Mouse (Mus musculus) ES-CJ7 (cell line): ENCODE measurements around the gene Cdk16.

ENCODE experiments used
- DNase-seq: peaks from one replicate; pipeline ENCODE4 v3.0.0; 2011; ENCODE audit warnings: low read depth, low spot score

Gene Cdk16

DNA sequence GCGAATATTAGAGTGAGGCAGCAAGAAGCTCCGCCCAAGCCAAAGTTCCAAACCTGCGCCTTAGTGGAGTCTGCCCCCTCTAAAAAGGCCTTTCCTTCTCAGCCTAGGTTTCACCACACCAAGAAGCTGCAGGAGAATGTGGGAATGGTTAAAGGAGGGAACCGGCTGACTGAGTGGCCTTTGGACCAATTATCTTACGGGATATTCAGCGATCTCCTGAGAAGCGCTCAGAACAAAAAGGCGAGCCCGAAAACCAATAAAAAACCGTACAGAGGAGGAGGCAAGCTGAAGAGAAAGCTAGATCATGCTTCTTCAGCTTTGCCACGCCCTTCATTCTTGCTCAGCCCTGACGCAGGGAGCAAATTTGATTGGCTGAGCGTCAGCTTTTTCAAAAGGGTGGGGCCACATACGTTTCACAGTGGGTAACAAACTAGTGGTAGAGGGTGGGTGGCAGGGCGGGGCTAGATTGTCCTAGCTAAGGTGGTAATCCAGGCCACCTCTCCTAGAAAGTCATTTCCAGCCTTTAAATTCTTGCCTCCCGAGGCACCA is at the start of gene Cdk16:
Gene Cdk16, plus strand, starts transcription at position 436 of the 549 bp plus-strand sequence.
- peak; percentile 94 for DNase-seq

DNA sequence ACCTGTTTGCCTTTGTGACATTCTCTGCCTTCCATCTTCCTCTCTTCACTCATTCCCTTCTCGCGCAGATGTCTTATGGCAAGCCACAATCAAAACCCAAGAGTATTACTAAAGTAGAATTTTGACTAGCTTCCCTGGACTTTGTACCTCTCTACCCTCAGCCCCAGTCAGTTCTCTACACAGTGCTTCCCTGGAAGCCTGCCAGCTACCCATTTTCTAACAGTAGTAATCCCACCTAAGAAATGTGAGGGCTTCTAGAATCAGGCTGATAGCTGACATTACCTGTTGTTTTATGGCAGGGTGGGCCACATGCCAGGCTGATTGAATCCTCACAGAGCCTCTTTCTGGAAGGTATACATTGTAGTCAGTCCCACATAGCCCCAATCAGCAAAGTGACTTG is 49.6 kb upstream of the Cdk16 start:
- no peak for DNase-seq

DNA sequence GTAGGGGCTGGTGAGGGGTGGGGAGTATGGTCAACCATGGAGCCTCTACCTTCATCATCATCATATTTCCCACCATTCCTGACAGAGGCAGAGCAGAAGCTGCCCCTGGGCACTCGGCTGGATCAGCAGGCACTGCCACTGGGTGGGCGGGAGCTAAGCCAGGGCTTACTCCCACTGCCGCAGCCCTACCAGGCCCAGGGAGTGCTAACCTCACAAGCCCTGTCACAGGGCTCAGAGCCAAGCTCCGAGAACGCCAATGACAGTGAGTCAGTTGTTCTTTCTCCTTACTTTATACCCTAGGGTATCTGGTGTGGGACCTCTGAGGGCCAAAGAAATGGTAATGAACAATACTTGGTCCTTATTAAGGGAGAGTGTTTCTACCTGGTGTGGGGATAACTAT is 43.0 kb upstream of the Cdk16 start:
- no peak for DNase-seq

DNA sequence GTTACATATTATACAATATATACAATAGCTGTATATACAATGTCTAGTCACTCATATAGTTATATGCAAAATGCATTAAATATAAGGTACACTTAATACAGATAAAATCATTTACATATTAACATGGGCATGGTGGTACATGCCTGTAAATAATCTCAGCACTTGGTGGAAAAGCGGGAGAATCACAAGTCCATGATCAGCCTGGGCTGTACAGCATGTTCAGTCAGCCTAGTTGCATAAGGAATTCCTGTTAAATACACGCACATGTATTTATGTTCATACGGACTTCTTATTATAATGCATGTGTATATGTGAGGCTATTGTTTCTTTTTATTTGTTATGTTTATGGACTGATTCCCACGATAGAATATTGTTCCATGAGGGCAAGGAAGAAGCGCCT is 30.2 kb upstream of the Cdk16 start:
- DNase-seq = no peak

DNA sequence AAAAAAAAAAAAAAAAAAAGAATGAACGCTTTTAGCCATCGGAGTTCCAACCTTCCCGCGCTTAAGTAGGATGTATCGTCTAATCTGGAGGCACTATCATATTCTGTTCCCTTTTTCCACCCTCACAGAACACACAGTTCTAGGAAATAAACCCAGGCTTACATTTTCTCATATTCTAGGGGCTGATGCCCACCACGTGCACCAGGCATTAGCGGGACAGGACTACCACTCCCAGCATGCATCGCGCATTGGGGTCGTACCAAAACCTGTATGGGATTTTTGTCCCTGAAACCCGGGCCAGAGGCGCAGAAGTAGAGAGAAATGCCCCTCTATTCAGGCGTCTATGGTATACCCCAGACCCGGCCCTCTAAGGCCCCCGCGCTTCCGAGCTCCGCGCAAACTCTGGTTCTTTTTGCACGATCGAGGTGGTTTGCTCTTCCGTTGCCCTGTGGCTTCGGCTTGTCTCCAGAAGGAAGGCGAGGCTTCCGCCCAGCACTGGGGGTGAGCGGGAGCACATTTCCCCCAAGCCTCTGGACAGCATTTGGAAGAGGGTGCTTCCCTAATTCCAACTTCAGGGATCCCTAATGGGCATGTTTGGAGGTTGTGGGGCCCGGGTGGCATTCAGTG is 29.6 kb upstream of the Cdk16 start, which contains the start of gene Uba1:
Gene Uba1, plus strand, starts transcription at position 301 of the 627 bp plus-strand sequence.
- peak; percentile 93 for DNase-seq

DNA sequence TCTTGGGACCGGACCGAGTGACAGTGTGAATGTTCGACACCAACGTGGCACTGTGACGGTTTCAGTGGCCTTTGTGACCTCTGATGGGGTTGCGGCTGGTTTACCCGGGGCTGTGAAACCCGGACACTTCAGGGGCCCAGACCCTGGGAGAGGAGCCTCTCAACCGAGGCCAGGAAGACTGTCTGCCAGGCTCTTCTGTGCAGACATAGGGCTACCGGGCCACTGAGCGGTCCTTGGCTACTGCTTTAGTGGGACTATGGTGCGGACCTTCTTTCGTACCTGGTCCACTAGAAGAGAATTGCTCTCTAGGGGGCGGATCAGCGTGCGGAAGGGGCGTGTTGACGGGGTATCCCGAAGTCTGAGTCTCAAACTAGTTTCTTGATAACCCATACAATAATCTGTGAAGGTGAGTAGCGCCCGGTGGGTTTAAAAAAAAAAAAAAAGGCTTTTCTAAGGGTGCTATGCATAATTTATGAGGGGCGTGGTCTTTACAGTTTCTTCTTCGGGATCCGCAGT is 28.8 kb upstream of the Cdk16 start:
- peak; percentile 48 for DNase-seq

DNA sequence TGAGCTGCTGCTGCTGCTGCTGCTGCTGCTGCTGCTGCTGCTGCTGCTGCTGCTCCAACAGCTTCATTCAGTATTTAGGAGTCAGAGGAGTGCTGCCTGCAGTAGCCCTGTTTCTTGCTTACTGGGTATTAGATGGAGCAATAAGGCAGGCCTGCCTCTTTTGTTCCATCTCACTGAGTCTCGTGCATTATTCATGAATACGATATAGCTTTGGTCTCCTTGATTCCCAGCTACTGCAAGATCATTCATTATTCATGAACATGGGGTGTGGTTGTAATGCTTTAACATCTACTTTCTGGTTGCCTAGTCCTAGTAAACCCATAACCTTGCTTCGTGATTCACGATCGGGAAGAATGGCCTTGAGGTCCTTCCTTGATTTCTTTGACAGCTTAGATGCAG is 25.4 kb upstream of the Cdk16 start:
- DNase-seq = peak; percentile 60

DNA sequence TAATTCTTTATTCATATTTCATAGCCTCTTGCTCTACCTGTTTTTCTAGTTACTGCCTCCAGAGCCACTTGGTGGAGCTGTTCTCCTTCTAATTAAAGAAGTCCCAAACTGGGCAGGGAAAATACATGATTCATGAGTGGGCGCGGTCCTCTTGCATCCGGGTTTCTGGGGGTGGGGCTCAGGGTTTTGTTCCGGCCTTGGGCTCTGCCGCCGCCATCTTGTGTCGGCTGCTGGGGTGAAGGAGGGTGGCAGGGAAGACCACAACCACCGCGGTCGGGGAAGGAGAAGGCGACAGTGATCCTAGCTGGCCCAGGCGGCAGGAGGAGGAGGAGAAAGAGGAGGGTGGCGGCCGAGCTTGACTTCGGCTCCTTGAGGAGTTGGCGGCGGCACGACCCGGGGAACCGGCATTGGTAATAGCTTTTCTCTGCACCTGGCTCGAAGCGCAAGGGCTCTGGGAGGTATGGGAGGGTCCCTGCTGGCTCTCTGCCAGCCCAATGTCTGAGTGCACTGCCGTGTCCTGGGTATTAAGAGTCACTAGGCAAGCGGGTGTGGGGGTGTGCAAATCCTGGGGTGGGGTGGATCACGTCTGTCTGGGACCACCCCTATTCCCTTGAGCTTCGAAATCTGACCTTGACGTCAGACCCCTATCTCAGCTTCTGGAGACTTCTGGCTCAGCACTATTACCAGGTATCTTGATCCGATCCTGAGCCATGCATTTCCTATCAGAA is 24.9 kb upstream of the Cdk16 start:
- peak; percentile 89 for DNase-seq

DNA sequence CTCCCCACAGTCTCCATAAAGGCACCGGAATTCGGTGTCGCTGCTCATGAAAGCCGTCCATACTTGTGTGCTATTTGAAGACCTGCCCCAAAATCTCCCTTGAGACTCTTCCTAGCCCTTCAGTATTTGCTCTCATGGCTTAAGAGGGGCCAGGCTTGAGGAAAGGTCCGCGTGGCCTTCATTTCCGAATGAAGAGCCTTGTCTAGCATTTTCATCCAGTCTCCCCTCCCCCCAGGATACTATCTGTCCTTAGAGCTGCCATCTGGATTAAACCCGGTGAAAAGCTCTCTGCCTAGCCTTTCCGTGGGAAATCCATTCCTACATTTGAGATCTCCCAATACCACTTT is 24.3 kb upstream of the Cdk16 start:
- DNase-seq = peak; percentile 15

DNA sequence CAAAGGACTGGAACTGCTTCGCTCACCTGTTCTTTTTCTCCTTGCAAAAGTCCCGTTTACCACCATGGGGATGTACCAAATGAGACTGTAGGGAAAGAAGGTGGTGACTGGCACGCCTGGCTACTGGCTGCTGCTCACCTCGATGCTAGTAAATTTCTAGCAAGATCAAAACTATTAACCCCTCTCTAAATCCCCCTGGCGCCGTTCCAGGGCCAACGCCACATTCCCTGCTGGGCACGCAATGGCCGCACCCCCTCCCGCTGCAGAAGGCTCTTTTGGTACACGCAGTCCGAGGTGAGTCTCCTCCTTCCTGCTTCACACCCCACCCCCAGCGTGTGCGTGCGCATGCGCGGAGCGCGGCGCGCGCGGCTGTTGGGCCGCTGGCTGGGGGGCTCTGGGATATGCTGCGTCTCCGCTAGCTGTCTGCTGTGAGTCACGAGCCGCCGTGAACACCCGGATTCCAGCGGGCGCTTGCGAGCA is 354 bp downstream of the Cdk16 start:
- peak; percentile 89 for DNase-seq

DNA sequence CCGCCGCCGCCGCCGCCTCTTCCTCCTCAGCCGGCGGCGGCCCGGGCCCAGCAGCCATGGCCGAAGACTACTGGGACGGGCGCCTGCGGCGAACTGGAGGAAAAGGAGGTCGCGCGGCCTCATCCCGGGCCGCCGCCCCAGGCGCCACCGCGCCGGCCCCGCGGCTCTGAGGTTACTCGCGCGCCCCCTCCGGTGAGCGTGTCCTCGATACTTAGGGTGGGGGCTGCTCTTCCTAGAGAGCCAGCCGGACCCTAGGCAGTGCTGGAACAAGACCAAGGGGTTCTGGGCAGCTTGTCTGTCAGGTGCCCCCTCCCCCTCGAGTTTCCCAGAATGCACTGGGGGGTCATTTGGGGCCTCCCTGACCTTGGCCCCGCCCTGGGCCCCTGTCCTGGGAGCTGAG is 861 bp downstream of the Cdk16 start:
- peak; percentile 73 for DNase-seq

DNA sequence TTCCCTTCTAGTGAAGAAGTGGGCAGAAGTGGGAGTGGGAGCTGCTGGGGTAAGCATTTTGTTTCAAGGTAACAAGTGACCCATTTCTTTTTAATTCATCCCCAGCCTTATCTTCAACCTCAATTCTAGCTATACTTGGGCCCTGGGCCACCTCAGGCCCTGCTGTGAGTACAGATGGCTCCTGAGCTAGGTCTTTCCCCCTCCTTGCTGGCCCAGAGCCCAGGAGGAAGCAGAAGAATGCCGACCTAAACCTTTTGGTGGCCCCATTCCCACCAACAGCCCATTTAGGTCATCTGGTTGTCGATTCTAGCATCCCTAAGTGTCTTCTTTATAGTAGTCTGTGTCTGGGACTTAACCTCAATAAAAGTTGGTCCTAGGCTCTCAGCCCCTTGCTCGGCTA is 3.8 kb downstream of the Cdk16 start:
- no peak for DNase-seq

DNA sequence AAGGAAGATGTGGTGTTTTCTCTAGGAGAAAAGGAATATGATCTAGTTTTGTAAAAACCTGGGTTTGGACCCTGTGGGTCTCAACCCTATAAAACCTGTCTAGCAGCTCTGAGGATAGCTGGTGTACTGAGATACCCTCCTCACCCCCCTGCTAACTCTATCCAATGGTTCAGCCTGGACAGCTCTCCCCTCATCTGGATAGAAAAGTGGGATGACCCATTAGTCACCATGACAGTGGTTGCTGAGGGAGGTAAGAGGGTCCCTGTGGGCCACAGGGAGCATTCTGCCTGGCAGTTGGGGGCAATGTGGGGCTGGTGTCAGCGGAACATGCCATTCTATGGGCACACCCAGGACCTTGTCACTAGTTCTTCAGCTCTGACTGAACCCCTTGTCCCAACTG is 4.9 kb downstream of the Cdk16 start:
- DNase-seq = peak; percentile 11

DNA sequence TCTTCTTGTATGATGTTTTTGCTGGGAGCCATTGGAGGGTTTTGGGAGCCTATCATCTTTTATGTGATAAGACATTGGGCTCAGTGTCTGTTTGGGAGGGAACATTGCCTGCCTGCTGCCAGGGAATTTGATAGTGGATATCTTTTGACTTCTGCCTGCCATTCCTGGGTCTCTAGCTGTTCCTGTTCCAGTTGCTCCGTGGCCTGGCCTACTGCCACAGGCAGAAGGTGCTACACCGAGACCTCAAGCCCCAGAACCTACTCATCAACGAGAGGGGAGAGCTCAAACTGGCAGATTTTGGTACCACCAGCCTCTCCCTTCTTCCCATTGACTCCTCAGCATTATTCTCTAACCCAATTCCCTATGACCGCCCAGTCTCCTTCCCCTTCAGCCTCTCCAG is 8.1 kb downstream of the Cdk16 start:
- no peak for DNase-seq

DNA sequence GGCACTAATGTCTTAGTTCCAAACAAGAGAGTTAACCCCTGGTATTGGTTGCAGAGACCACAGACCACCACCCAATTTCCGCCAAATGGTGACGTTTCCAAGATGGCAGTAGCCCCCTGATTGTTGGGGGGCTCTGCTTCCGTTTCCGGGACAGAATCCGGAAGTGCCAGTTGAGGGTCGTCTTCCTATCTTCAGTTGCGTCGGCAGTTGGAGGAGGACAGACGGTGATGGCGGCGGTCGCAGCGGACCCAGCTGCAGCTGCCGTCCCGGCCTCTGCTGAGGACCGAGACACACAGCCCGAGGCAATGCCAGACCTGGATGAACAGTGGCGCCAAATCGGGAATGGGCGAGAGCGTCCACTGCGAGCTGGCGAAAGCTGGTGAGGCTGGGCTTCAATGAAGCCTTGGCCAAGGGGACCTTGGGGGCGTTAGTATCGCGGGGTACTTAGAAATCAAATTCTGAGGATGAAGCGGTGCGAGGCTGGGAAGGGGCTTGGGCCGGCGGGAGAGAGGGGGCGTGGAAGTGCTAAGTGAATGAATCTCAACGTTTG is 16.1 kb downstream of the Cdk16 start, which contains the start of gene Usp11:
Gene Usp11, plus strand, starts transcription at position 166 of the 550 bp plus-strand sequence.
- DNase-seq = peak; percentile 55

DNA sequence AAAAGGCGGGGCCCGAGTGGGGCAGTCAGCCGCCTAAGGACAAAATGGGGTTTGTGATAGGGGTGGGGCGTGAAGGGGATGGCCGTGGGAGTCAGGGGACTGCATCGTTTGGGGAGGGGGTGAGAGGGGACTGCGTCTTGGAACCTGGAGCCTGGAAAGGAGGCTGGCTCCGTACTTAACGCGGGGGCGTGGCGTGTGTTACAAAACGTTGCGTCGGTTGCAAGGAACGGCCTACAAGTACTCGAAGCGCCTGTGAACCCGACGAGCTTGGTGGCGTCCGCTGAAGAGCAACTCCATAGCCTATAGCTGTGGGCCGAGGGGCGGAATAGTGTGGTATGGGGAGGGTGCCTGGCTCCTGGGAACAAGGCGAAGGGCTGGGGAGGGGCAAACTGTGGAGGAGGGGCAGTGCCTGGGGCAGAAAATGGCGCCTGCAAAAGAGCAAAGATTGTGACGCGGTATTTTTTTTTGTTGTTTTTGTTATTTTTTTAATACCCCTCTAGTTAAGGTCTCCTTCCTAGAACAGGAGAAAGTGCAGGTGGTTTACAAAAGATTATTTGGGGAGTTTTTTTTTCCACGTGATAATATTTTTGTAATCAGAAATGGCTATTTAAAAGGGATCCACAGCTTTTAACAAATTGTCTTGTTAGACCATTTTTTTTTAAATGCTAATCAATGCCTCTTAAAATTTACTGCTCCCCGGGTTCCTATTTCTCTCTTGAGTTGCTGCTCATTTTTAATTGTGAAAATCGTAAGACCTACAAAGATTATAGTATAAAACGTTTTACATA is 16.7 kb downstream of the Cdk16 start:
- peak; percentile 94 for DNase-seq

DNA sequence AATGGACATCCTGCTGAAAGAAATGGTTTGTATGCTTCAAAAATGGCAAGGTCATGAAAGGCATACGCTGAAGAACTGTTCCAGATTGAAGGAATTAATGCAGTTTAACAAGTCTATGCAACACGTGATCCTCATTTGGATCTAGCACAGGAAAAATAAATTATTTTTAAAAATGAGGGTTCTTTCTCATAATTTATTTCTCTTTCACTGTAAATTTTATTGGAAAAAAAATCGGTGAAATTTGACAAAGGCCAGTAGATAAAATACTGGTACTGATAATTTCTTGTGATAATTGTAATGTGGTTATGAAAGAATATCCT is 17.3 kb downstream of the Cdk16 start:
- no peak for DNase-seq

DNA sequence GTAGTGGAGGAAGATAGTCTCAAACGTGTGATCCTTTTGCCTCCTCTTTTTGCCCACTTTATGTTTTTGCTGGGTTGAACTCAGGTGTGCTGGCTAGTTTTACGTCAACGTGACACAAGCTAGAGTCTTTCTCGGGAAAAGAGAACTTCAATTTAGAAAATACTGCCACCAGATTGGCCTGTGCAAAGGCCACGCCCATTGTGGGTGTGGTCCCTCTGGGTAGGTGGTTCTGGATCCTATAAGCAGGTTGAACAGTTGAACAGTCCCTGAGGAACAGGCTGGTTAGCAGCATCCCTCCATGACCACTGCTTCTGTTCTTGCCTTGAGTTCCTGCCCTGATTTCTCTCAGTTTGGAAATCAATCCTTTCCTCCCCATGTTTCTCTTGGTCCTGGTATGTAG is 40.9 kb downstream of the Cdk16 start:
- DNase-seq = peak; percentile 50

DNA sequence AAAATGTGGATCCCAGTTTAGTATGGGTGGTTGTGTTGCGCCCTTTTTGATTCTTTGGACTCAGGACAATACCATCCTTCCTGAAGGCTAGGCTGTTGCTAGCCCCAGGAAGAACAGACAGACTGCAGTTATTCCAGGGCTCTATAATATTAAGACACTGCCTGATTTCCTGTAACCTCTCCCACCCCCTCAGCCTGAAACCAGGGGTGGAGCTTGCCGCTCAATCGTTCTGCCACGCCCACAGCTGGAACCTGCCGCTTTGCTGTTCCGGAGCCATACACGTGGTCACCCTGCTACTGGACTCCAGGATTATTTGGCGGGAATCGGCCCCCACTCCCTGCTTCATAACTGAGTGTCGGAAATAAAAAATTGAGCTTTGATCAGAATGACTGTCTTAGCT is 42.3 kb downstream of the Cdk16 start:
- peak; percentile 19 for DNase-seq

DNA sequence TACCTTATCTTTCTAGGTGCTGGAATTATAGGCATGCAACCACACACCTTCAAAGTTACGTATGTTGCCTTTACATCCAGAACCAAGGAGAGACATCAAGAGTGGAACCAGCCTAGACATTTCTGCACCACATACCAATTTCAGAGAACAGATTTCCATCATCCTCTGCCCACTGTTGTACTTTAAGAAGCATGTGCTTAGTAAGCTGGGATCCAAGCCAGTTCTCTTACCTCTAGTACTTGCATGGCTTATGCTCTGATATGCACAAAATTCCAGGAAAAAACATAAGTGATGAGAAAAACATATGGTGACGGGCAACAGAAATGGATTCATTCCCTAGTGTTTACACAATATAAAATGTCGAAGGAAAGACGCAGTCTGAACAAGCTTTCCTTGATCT is 48.7 kb downstream of the Cdk16 start:
- no peak for DNase-seq

DNA sequence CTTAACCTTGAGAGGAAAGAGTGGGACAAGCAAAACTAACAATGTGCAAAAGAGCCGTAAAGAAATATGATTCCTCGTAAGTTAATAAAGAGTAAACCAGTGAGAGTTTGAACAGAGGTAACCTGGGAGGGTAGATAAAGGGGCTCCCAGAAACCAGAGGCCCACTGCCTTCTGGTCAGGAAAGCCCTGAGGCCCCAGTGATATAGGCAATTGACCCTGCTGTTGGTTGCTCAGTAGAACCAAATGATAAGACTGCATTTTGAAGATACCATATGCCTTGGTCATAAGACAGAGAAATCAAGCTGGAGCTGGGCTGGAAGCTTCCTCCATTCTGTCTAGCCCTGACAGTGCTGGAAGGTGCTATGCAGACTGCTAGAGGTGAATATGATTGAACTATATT is 61.1 kb downstream of the Cdk16 start:
- no peak for DNase-seq
